Mouse (Mus musculus) heart, adult 2 months (tissue): ENCODE measurements at regions not wholly inside any gene's neighbourhood (a gene's known extent, or its start where the extent isn't known, plus 50 kb on each side); places are given as distances from the start of the nearest gene placed in this dataset.

ENCODE experiments used
- DNase-seq, 2 experiments: peaks; one replicate each; pipeline ENCODE4 v3.0.0; 2021
- H3K27ac ChIP-seq: fragments of 200-600 bp; 2 replicates; pipeline ENCODE4 v1.8.1; 2022
- H3K27me3 ChIP-seq: fragments of 200-500 bp; 2 replicates; pipeline ENCODE4 v1.6.1; 2012; ENCODE audit warnings: mild to moderate bottlenecking, low read length, inconsistent platforms, mixed read lengths; ENCODE audit not compliant: control insufficient read depth, insufficient read depth
- H3K36me3 ChIP-seq: fragments of 200-500 bp; 2 replicates; pipeline ENCODE4 v1.6.1; 2012; ENCODE audit warnings: low read length, inconsistent platforms; ENCODE audit not compliant: control insufficient read depth, insufficient read depth
- H3K4me1 ChIP-seq: fragments of 200-500 bp; 2 replicates; pipeline ENCODE4 v1.6.1; 2011; ENCODE audit warnings: low read length; ENCODE audit not compliant: control insufficient read depth, insufficient read depth
- H3K4me3 ChIP-seq: fragments of 200-600 bp; 2 replicates; pipeline ENCODE4 v1.8.1; 2022
- H3K79me2 ChIP-seq: fragments of 200-500 bp; replicated peaks from 2 replicates; pipeline ENCODE4 v1.6.1; 2012; ENCODE audit warnings: mild to moderate bottlenecking, inconsistent platforms, low read length, moderate library complexity, mixed read lengths; ENCODE audit not compliant: control insufficient read depth, insufficient read depth
- H3K9ac ChIP-seq: fragments of 200-500 bp; 2 replicates; pipeline ENCODE4 v1.6.1; 2012; ENCODE audit warnings: low read depth, mild to moderate bottlenecking, control low read depth, inconsistent platforms, low read length, mixed read lengths
- CTCF ChIP-seq: fragments of 200-600 bp; IDR thresholded peaks from 2 replicates; pipeline ENCODE4 v1.8.1; 2022; ENCODE audit warnings: antibody characterized with exemption, mild to moderate bottlenecking, moderate library complexity
- EP300 ChIP-seq: fragments of 200-500 bp; IDR thresholded peaks from 2 replicates; pipeline ENCODE4 v1.6.1; 2011; ENCODE audit warnings: low read depth, low read length, control low read depth; ENCODE audit not compliant: insufficient read depth
- POLR2A ChIP-seq: fragments of 200-500 bp; IDR thresholded peaks from 2 replicates; pipeline ENCODE4 v1.6.1; 2011; ENCODE audit warnings: mild to moderate bottlenecking, low read depth, low read length, control low read depth; ENCODE audit not compliant: insufficient read depth
- WGBS: fragments of 180-500 bp; shearing (Covaris S2); methylation state at CpG from one replicate; pipeline ENCODE4 v1.1.7; 2018; 5-methylcytosine and 5-hydroxymethylcytosine counted together
- intact Hi-C: fragments of 180-260 bp; cut with DNase I; formaldehyde crosslinking; loops from one replicate; pipeline ENCODE4 v1.15.1; 2025

DNA sequence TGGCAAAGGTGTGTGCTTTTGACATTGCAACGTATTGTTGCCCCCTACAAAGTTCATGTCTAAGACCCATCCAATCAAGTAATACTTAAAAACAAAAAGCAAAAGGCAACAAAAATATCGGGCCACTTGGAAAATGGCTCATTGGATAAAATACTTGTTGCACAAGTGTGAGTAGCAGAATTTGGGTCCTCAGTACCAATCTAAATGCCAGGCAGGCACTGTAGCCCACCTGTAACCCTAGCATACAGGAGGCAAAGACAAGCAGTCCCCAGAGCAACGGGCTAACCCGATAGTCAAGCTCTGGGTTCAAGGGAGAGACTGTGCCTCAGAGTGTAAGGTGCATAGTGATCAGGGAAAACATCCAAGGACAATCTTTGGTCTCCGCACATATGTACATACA, 167.8 kb downstream of the Spry2 start:
- Histone ChIP-seq H3K27ac (no peak overlapping the region), H3K36me3 (peaks cover 5% of the 10 kb centered on the region), H3K4me3 (no peak overlapping the region), H3K4me1 (peaks cover 6% of the 10 kb centered on the region), H3K79me2 (no peaks in the 10 kb centered on the region), H3K27me3 (no peaks in the 10 kb centered on the region), H3K9ac (no peak overlapping the region)
- 93% methylated on average over 5 of the region's 5 CpGs for WGBS
- DNase-seq: no peak
- intact Hi-C loops: no loop called here
- TF ChIP-seq POLR2A: no peak

DNA sequence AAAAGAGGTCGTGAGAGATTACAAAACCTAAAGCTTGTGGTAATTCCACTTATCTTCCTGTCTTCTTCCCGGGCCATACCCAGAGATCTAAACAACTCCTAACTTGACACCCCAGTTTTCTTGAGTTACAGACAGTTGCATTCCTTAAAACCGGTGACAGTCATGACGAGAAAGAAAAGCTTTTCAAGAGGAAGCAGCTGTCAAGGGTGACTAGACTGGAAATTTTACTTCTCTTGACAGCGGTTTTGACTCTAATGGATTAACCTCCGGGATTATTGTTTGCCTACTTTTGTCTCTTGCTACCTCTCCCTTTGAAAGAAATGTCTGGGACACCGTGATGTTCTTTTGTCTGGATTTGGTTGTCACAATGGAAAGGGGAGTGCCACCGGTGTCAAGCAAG, 170.9 kb downstream of the Spry2 start:
- no peaks in the 10 kb centered on the region for H3K36me3 ChIP-seq
- DNase-seq: no peak
- TF ChIP-seq POLR2A (no peak), EP300 (no peak), CTCF (no peak)
- no peaks in the 10 kb centered on the region for H3K27me3 ChIP-seq
- H3K27ac ChIP-seq: no peak overlapping the region
- H3K4me3 ChIP-seq: no peak overlapping the region
- no peak overlapping the region for H3K9ac ChIP-seq
- 64% methylated on average over 8 of the region's 8 CpGs for WGBS
- H3K4me1 ChIP-seq: no peaks in the 10 kb centered on the region
- intact Hi-C loops: no loop called here
- H3K79me2 ChIP-seq: no peaks in the 10 kb centered on the region

- DNase-seq: no peak
- no peak overlapping the region for H3K4me3 ChIP-seq
- H3K79me2 ChIP-seq: no peaks in the 10 kb centered on the region
- WGBS: 61% methylated on average over 2 of the region's 2 CpGs
- no peak overlapping the region for H3K9ac ChIP-seq
- no peaks in the 10 kb centered on the region for H3K4me1 ChIP-seq
- no peaks in the 10 kb centered on the region for H3K36me3 ChIP-seq
- H3K27ac ChIP-seq: no peak overlapping the region
- H3K27me3 ChIP-seq: no peaks in the 10 kb centered on the region
- TF ChIP-seq CTCF: no peak
- no peak for TF ChIP-seq EP300
- TF ChIP-seq POLR2A: no peak
- intact Hi-C loops: loop anchor here (5.0 kb wide), 1 partner anchor 86 kb away; no protein-coding TSS in a partner anchor
These were observed 173.7 kb downstream of the Spry2 start for GRCm38 (mm10) chr14:105722923-105723322.

GRCm38 (mm10) chr14:105721576-105721975, 175.0 kb downstream of the Spry2 start:
- intact Hi-C loops: loop anchor here (5.0 kb wide), 1 partner anchor 84 kb away; no protein-coding TSS in a partner anchor
- Histone ChIP-seq H3K4me1 (no peaks in the 10 kb centered on the region), H3K27ac (no peak overlapping the region), H3K9ac (no peak overlapping the region), H3K36me3 (no peaks in the 10 kb centered on the region), H3K79me2 (no peaks in the 10 kb centered on the region), H3K27me3 (no peaks in the 10 kb centered on the region), H3K4me3 (no peak overlapping the region)
- DNase-seq: no peak
- TF ChIP-seq POLR2A (no peak), CTCF (no peak), EP300 (no peak)
- WGBS: 80% methylated on average over 3 of the region's 3 CpGs

DNA sequence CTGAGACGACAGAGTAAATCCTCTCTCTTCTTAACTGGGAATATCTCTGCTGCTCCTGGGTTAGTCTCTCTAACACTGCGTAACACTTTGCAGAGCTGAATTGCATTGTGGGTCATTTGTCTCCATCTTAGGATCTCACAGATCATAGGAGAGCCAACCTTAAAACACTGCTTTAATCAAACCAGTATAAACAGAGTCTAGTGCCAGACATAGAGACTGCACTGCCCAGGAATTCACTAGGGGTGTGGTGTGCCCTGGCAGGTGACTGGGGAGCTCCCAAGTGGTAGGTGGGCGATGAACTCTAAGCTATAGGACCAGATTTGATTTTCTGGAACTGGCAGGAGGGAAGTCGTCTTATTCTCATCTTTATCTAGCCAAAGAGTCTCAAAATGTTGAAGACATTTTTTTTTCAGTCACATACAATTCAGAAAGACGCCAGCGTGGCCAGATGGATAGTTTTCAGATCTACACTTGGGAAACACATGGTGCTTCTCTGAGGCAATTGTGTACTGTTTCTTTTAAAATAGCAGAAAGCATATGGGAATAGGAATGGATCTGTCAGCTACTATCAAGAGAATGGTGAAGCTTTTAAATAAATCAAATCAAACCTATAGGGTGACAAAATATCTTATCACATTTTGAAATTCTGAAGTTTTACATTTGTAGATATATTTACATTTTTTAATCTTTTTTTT, 175.7 kb downstream of the Spry2 start:
- DNase-seq: no peak
- H3K27me3 ChIP-seq: no peaks in the 10 kb centered on the region
- no peaks in the 10 kb centered on the region for H3K4me1 ChIP-seq
- no peaks in the 10 kb centered on the region for H3K79me2 ChIP-seq
- 86% methylated on average over 6 of the region's 6 CpGs for WGBS
- H3K27ac ChIP-seq: no peak overlapping the region
- TF ChIP-seq POLR2A (no peak), EP300 (no peak), CTCF (no peak)
- no peaks in the 10 kb centered on the region for H3K36me3 ChIP-seq
- intact Hi-C loops: loop anchor here (5.0 kb wide), 1 partner anchor 84 kb away; no protein-coding TSS in a partner anchor
- H3K4me3 ChIP-seq: no peak overlapping the region
- H3K9ac ChIP-seq: no peak overlapping the region

- DNase-seq: no peak
- no peak overlapping the region for H3K9ac ChIP-seq
- no peaks in the 10 kb centered on the region for H3K4me1 ChIP-seq
- WGBS: 78% methylated on average over 6 of the region's 6 CpGs
- intact Hi-C loops: no loop called here
- no peaks in the 10 kb centered on the region for H3K27me3 ChIP-seq
- no peaks in the 10 kb centered on the region for H3K36me3 ChIP-seq
- H3K79me2 ChIP-seq: no peaks in the 10 kb centered on the region
- TF ChIP-seq EP300 (no peak), CTCF (no peak), POLR2A (no peak)
- no peak overlapping the region for H3K27ac ChIP-seq
- no peak overlapping the region for H3K4me3 ChIP-seq
These were observed 177.8 kb downstream of the Spry2 start for GRCm38 (mm10) chr14:105718676-105719441.
